In genomic region chr16:91097858-91098257, GRCm38 (mm10) we compare ENCODE assay signal across 24 mouse cellular contexts. TPM values are rescaled to one million over a fixed set of nuclear protein-coding genes. Genes with fewer than 3 reads are reported as not detected.
"Had no signal": no experiment of that assay in that cellular context is flagged by ENCODE, and none has a peak within 500 bp of the region (broad histone marks: within the 10 kb centered on the region; RNA-seq: fewer than 3 reads in every experiment).

No protein-coding gene starts in this region.

- H3K4me3 ChIP-seq: layer of hippocampus, adult 2 months; left cerebral cortex, adult 2 months; limb, embryonic 12.5 days; limb, embryonic 15.5 days; liver, embryonic 13.5 days; megakaryocyte, embryonic 14.5 days; midbrain, embryonic 10.5 days; midbrain, embryonic 13.5 days had no signal

- H3K27me3 ChIP-seq: limb, embryonic 12.5 days; limb, embryonic 15.5 days had no signal

- ATAC-seq: inflammation-experienced regulatory T-cells, adult 6 months; intestine, embryonic 16.5 days; midbrain, embryonic 13.5 days; midbrain, embryonic 16.5 days had no signal

- H3K27ac ChIP-seq: kidney, postnatal 0 days; layer of hippocampus, adult 2 months; left cerebral cortex, adult 2 months; limb, embryonic 12.5 days; limb, embryonic 15.5 days; liver, embryonic 13.5 days; midbrain, embryonic 13.5 days; stomach, postnatal 0 days had no signal

- H3K36me3 ChIP-seq: limb, embryonic 12.5 days; limb, embryonic 15.5 days; liver, embryonic 13.5 days; midbrain, embryonic 10.5 days; midbrain, embryonic 13.5 days had no signal

- DNase-seq: kidney, adult 2 months; layer of hippocampus, adult 9-11 months; layer of hippocampus, postnatal 36 days; liver, embryonic 13.5 days; lung, adult 2 months; lung, postnatal 14 days; lung, postnatal 4 days; right cerebral cortex, adult 18-20 months; right cerebral cortex, postnatal 14 days; right cerebral cortex, postnatal 4 days; thymus, postnatal 25 days had no signal

- H3K4me1 ChIP-seq: limb, embryonic 12.5 days; limb, embryonic 15.5 days; liver, embryonic 13.5 days had no signal

RNA-seq across cellular contexts. Expression of gene 4932438H23Rik, which starts 2.9 kb away (rescaled TPM):
- polyA plus RNA-seq: limb, embryonic 12.5 days; liver, embryonic 13.5 days; liver, embryonic 16.5 days; midbrain, embryonic 10.5 days had no signal
